Mouse (Mus musculus): ENCODE data around the gene Resf1.

- TF ChIP-seq CTCF (conservative IDR thresholded peaks at IDR 0.05; ENCODE audit: insufficient read depth, insufficient read length, low read depth, low read length) (no peak), POLR2A (IDR thresholded peaks at IDR 0.05; ENCODE audit: low read depth, low read length) (no peak)
Observed at GRCm38 (mm10) chr6:149344372-149344771, 35.2 kb downstream of the Resf1 start.
